Mouse (Mus musculus): ENCODE measurements at regions not wholly inside any gene's neighbourhood (a gene's known extent, or its start where the extent isn't known, plus 50 kb on each side); places are given as distances from the start of the nearest gene placed in this dataset.

GRCm38 (mm10) chr14:89230482-89230881 is 759.3 kb upstream of the Pcdh20 start:
- TF ChIP-seq RAD21 (IDR thresholded peaks at IDR 0.05; ENCODE audit: low read depth, low read length), result no peak
- no peak for TF ChIP-seq NELFE (IDR thresholded peaks at IDR 0.05; ENCODE audit: low read depth, low read length)
- no peak for TF ChIP-seq SMC3 (IDR thresholded peaks at IDR 0.05; ENCODE audit: low read depth, low read length)
- no peak for TF ChIP-seq E2F4 (IDR thresholded peaks at IDR 0.05; ENCODE audit: borderline replicate concordance, low read depth, low read length)
- TF ChIP-seq POLR2A (IDR thresholded peaks at IDR 0.05; ENCODE audit: control insufficient read depth in 1 of 2, insufficient read depth in 1 of 2, low read depth in 1 of 2, low read length in 2 of 2, poor library complexity in 1 of 2), result no peak
- TF ChIP-seq POLR2AphosphoS5 (IDR thresholded peaks at IDR 0.05; ENCODE audit: borderline replicate concordance, low read depth, low read length), result no peak
- TF ChIP-seq MAX (IDR thresholded peaks at IDR 0.05; ENCODE audit: low read length), result no peak
- no peak for TF ChIP-seq ELF1 (IDR thresholded peaks at IDR 0.05; ENCODE audit: low read depth, low read length)
